Mouse (Mus musculus) adrenal gland, adult 18-20 months (tissue): ENCODE results near the gene Cebpe. TPM values are rescaled to one million over a fixed set of nuclear protein-coding genes. Genes with fewer than 3 reads are reported as not detected.

ENCODE experiments used
- DNase-seq, 2 experiments: peaks; one replicate each; pipeline ENCODE4 v3.0.0; 2021 to 2022; ENCODE audit warnings: low spot score in 2 of 2
- long read RNA-seq, 2 experiments: library from polyadenylated mRNA; stranded (forward); transcript quantifications; one replicate each; pipeline ENCODE4 v2.0.0; 2021
- total RNA-seq, 2 experiments: library from RNA; stranded (reverse); gene quantifications; 1 replicate in 1 of 2; 2 replicates in 1 of 2; pipeline ENCODE4 v1.2.3; 2021

Gene Cebpe
- under 1 TPM in 1 of 2 experiments, not detected in 1; 0.23 TPM for total RNA-seq
- long read RNA-seq, experiment 1 = 0 reads
- long read RNA-seq, experiment 2 = 0 reads

DNA sequence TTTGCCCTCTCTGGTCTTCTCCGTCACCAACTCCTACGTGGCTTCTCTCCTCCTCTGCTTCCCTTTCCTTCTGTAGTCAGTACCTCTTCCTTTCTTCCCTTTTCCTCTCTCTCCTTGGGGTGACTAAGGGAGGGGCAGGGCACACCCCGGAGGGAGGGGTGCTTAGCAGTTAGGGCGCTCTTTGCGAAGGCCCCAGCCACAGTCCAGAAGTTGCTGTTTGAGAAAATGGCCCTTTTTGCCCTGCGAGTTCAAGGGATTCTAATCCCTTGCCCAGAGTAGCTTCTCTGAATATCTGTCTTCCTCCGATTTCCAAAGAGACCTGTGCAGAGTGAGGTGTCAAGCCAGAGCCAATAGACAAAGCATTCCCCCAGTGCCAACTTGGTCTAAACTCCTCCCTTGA, at the start of gene Cebpe:
TSS of gene Cebpe (minus strand) at position 101 of the 400 bp plus-strand sequence.
- no peak for DNase-seq

DNA sequence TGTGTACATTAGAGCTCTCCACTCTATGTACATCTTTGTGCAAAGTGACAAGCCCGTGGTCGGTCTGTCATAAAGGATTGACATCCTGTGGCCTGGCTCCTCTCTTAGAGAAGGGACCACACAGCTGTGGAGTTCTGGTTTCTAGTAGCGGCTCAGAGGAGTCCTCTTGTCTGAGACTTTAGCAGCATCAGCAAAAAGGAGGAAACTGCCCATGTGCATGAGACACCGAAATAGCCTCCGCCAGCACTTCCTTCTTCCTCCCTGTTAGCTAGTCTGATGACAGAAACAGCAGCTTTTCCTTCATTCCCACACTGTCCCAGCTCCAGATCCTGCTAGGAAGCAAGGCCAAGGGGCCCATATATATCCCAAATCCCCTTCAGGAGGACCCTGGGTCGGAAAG, 44.4 kb upstream of the Cebpe start:
- no peak for DNase-seq

DNA sequence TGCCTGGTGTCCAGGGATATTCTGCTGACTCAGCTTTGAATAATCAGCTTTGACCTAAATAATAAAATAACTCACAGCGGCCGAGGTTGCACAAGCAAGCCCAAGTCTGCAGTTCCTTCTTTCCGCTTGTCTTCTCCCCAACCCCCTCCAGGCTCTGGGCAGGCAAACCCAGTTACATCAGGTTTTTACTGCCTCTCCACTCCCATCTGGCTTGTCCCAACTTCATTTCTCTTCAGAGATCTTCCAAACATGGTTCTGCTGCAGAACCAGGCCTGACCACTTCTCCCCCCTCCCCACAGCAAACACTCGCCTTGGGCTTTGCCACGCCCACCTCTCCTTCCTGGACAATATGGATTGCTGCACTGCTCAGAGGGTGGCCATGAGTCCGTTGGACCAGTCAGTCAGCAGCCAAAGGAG, 42.6 kb upstream of the Cebpe start:
- peak; percentile 35 to 42 for DNase-seq

DNA sequence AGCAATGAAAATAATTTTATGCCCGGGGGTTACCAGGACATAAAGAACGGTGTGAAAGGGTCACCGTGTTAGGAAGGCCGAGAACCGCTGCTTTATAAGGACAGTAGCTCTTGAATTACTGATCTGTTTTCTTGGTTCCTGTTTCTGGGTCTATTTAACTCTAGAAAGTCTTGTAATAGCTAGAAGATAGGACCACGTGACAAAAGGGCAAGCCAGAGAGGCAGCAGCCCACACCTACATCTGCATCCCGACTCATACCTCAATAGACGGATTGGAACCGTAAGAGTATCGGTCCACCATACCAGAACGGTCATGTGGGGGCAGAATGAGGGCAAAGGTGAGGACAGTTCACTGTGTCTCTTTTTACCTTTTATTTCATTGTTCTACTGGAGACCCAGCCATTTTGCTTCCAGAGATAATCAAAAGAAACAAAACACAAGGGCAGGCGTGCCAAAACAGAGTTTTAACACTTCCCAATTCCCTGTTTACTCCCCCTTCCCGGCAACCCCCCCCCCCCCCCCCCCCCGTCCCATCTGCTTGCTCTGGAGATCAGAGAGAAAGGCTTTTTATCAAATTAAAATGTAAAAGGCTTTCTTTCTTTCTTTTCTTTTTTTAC, 42.1 kb upstream of the Cebpe start:
- no peak for DNase-seq

DNA sequence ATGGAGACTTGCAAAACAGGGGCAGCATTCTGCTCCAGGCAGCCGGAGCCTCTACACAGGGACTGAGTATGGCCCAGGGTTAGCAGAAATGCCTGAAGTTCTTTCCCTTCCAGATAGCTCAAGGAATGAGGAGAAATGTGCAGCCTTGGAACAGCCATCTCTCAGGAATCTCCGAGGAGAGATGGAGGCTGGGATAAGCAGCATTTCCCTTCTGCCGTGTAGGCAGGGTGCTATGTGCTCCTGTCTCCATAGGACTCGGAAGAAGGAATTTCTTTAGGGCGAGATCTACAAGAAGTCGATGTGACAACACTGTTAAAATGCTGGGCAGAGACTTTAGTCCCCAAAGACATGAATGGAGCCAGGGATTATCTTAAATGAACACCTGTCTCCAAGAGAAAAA, 41.0 kb upstream of the Cebpe start:
- no peak for DNase-seq

DNA sequence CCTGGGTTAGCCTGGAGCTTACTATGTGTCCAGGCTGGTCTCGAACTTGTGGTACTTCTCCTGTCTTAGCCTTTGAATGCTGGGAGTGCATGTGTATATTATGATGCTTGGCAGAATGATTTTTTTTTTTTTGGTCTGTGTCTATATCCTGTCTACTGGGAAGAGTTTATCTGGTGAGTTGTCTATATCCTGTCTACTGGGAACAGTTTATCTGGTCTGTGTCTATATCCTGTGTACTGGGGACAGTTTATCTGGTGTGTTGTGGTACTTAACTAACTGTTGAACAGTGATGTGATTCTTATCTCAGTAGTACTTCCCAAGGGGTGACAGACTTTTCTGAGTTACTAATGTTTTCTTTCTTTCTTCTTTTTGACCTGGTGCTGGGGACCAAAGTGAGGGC, 39.8 kb upstream of the Cebpe start:
- DNase-seq = no peak

DNA sequence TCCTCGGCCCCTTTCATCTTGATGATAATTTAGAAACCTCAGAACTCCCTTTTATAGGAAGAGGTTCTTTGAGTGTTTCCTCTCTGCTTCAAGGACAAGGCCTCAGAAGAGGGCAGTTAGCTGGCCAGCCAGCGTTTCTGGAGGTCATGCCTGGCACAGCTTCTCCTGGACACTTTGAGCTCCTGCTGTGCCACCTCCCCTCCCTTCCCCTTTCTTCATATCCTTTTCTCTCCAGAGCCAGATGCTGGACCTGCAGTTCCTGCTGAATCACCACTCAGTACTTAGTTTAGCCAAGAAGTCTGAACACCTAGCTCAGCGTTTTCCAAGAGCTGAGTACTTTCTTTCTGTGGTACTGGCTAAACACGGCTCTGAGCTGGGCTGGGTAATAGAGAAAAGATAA, 37.3 kb upstream of the Cebpe start:
- peak in 1 of 2 experiments; percentile 21 for DNase-seq

DNA sequence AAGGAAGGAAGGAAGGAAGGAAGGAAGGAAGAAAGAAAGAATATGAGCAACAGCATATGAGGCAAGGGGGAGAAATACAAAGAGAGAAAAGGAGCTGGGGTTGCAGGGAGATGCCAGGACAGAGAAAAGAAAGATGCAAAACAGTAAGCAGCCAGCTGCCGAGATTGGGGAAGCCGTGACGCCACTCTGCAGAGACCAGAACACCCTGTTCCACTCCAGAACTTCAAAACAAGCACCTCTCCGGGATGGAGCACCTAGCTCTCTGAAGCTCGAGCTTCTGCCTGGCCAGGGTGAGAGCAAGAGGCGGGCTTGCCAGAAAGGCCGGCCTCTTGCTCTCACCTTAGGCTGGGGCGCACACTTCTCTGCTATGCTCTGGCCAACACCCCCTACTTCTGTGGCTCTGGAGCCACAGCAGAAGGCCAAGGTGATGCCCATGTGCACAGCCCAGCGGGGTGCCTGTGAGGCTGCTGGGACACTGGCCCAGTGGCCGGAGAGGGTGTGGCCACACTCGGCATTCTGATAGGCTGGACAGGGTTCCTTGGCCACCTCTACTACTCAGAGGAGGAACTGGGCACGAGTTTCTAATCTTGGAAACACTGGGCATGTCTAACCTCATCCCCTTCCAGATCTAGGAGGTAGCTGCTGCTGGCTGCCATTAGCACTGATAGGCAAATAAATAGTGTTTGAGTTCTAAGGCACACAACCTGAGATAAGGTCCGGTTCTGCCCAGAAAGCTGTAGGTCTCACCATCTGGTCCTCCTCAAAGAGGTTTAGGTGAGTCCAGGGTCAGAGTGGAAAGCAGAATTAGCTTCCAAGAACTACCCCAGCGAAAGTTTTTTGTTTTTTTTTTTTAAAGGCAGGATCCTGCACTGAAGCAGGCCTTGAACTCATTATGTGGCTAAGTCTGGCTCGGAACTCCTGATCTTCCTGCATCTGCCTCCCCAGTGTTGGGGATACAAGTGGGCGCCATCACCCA, 36.3 kb upstream of the Cebpe start:
- DNase-seq = no peak

DNA sequence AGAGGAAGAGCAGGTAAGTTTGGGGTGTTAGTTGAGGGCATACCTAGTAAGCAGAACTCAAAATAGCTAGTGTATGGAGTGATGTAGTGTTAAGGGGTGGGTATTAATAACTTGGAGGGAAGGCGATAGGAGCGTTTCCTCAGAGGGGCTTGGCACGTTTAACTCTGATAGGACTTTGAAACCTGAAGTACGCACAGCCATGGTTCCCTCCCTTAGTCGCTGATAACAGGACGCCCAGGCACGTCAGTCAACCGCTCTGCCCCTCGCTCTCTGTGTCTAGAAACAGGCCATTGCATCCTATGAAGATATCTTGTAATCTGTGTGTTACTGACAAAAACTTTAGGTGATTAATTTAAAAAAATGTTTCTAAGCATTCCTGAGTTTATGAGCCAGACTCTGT, 34.1 kb upstream of the Cebpe start:
- no peak for DNase-seq

DNA sequence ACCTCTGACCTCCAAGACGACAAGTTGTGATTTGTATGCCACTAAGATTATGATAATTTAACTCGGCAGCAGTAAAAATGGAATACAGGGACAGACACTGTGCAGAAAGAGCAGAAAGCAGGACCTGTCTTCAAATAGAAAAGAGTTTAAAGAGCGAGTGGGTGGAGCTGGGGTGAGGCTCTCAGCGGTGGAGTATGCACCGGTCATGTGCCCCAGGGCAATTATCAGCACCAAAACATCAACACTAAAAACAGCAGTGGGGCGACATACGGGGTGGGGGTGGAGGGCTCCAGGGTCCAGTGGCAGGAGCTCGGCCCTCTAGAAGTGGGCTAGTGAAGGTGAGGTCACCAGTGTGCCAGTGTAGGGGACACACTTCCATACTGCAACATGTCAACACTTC, 32.5 kb upstream of the Cebpe start:
- no peak for DNase-seq

DNA sequence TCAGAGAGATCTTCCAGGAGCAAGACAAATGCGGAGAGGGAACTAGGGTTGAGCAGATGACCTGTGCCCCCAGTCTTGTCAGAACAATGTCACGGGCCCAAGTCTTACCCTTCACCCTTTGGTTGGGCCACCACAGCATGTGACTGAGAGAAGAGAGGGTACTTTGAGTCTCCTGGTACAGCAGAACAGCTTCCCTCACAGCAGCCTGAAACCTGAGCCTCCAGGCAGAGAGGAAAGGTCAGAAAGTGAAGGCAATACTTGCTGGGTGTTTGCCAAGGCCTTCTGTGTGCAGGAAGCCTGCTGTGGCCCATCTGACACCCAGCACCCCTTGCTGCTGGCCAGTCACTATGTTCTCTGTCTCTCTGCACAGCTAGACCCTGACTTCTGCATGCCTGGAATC, 30.4 kb upstream of the Cebpe start:
- DNase-seq = peak in 1 of 2 experiments; percentile 25

DNA sequence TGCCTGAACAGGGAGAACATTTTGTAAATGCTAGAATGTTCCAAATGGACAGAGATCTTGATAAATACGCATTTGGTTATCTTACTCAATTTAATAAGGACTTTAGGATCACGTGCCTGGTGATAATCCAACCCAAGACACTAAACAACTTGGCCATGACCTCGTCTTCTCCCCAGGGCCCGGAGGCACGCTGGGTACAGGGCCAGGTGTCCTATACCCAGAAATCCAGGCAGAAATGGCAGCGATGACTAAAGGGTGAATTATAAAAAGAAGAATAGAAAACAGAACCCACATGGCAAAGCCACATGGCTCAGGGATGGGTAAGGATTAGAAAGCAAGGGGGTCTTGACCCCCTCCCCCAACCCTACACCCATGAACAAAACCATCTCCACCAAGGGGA, 29.7 kb upstream of the Cebpe start:
- DNase-seq = no peak

DNA sequence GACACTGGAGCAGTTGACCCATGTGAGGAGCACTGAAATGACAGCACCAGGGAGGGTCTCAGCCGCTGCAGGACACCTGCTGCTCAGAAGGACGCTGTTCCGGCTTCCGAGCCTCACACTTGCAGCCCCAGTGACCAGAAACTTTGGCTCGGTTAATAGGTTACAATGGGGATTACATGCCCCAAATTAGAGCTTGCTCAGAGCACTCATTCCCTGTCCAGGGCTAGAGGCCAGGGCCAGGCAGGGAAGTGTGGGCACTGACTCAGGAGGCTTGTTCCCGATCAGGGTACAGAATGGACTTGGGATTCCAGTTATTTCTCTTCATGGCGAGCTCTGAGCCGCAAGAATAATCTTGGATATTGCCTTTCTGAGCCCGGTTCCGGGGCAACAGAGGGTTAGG, 25.7 kb upstream of the Cebpe start:
- no peak for DNase-seq

DNA sequence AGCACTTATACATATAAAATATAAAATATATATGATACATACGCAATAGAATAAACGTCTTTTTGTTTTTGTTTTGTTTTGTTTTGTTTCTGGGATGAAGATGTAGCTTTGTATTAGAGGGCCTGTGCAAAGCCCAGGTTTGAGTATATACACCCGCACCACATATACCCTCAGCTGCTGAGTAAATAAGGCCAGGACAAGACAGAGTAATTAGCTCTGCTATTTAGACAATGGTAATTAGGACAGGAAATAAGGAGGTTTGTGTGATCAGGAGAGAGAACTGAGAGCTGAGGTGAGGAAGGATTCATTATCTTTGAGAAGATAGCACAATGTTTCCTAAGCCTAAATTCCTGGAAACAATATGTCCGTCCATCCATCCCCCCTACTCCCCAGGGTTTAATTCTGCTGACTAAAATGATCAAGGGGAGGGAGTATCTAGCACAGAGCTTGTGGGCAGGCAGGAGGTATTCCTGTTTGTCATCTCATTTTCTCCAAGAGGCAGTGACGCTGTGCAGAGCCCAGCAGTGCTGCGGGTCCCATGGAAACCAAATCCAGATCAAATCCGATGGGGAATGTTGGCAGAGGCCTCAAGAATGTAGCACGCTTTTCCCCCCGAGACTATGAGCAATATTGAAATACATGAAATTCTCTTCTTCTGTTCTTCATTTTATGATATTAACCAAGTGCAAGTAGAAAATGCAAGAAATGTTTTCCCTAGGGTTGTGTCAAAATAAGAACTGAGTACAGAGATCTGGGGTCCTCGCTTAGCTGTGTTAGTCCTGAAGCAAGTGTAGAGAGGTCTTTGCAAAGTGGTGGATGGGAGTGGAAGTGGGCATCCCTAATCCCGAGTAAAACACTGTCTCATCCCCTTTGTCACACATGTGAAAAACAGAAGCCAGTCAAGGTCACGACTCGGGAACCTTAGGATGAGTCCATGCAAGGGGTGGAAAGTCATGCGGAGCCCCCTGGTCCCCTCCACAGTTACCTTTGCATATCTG, 24.9 kb upstream of the Cebpe start:
- DNase-seq = no peak

DNA sequence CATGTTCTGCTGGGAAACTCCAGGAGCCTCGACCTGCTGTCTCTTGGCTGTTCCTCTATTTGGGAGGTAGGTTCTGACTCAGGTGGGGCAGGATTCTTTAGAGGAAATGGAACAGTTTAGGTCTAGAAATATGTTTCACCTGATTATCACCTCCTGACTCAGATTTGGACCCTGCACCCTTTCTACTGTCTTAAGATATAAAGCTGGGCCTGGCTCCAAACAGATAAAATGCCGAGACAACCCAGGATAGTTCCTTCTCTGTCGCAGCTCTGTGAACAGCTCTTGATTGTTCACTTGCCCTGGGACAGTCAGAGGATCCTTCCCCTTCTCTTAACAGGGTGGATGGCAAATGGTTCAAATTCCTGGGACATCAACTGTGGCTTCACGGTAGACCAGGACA, 23.2 kb upstream of the Cebpe start:
- DNase-seq = no peak

DNA sequence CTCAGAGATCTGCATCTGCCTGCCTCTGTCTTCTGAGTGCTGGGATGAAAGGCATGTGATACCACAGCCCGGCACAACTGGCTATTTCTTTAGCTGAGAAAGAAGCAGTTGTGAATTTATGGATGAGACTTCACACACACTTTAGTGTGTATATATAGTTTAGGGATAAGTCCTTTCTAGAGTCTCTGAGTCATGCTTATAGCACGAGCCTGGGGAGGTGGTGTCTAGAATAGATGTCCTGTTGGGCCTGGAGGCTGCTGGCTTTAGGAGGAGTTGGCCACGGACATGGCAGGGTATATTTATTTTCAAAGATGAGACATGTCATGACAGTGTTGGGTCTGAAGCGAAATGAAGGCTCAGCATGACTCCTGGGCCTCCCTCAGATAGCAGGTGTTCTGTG, 22.0 kb upstream of the Cebpe start:
- DNase-seq = no peak

DNA sequence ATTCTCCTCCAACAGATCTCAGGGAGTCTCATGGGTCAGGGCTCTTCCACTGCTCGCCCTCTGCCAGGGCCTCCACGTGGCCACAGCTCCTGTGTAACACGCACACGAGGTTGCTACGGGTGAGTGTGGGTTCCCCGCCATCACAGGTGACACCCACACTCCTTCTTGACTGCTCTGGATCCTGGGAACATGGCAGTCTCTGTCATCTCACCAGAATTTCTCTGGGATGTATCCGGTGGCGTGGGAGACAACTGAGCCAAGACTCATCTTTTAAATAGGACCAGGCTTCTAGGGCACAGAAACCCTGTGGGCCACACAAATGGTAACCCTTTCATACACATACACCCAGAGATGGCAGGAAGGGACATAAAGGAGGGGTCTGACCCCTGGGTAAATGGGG, 20.2 kb upstream of the Cebpe start:
- no peak for DNase-seq

DNA sequence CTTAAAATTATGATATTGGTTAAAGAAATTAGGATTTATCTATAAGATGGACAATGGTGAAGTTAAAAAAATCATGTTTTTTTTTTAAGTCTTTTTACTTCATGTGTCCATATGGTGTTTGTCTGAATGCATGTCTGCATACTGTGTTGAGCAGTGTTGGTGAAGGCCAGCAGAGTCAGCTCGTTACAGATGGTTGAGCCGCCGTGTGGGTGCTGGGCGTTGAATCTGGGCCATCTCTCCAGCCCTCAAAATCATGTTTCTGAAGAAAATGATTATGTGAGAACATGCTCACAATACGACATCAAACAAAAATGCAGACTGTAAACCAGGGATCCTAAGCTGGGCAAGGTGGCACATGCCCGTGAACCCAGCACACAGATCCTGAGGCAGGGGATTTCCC, 18.3 kb upstream of the Cebpe start:
- no peak for DNase-seq

DNA sequence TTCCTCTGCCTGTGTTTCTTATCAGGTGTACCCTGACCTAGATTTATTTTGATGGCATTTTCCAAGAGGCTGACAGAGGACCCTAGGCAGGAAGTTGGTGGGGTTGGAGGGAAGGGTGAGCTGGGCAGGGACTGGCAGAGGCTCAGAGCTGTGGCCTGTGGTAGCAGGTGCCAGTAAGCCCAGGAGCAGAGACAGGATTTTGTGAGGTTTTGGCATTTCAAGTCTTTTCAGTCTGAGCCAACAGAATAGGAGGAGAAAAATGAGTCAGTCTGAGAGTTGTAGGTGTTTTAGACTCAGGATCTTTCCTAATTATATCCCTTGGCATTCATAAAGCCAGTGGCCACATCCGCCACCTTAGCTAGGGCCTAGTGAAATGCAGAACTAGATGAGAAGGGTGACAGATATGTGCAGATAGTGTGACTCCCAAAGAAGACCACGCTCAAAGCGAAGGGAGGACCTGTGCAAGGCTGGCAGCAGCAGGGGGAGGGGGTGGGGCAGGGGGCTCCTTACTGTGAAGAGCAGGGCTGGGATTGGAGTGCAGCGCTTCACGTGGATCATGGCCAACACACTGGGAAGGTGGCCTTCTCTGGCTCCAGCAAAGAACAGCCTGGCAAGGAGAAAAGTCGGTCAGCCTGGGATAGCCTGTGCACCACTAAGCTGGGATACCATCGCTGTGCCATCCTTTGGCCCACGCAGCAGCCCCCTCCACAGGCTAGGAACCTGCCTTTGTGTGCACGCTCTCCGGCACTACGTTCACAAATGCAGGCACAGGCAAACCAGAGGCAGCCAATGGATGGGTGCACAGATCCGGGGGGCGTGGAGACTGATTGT, 17.1 kb upstream of the Cebpe start:
- no peak for DNase-seq

DNA sequence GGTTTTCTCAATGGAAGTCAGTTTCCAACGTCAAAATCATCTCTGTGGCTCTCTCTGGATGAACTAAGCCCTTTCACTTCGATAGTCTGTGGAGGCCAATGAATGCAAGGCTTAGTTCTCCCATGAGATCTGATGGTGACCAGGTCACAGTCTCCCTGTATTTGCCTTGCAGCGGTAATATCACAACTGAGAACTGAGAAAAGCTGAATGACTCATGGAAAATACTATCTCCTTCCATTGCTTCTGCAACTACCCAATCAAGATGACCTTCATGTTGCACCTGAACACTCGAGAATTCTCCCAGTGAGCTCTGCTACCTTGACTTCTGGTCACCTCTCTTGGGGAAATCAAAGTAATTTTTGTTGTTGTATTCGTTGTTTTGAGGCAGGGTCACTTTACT, 15.6 kb upstream of the Cebpe start:
- DNase-seq = no peak
